Mouse (Mus musculus): Measurements from ENCODE around the gene Foxe1.

GRCm38 (mm10) chr4:46311631-46312030 is 31.8 kb upstream of the Foxe1 start:
- no peak for TF ChIP-seq CTCF (IDR thresholded peaks at IDR 0.05 in 2 of 3, conservative IDR thresholded peaks at IDR 0.05 in 1 of 3; ENCODE audit: control insufficient read depth in 1 of 3, insufficient read depth in 1 of 3, low read depth in 2 of 3, low read length in 3 of 3, poor library complexity in 1 of 3, severe bottlenecking in 1 of 3)
- no peak for TF ChIP-seq USF1 (IDR thresholded peaks at IDR 0.05; ENCODE audit: low read depth, low read length)
- no peak for TF ChIP-seq POLR2A (IDR thresholded peaks at IDR 0.05; ENCODE audit: control insufficient read depth in 1 of 2, insufficient read depth in 1 of 2, low read depth in 1 of 2, low read length in 2 of 2, poor library complexity in 1 of 2)

Measured in MEL (cell line).